Mouse (Mus musculus): Measurements from ENCODE around the gene Mthfd1. TPM values are rescaled to one million over a fixed set of nuclear protein-coding genes. Genes with fewer than 3 reads are reported as not detected.

Gene Mthfd1
- polyA plus RNA-seq, 1 experiment from 2014 or later: 41.3 TPM

DNA sequence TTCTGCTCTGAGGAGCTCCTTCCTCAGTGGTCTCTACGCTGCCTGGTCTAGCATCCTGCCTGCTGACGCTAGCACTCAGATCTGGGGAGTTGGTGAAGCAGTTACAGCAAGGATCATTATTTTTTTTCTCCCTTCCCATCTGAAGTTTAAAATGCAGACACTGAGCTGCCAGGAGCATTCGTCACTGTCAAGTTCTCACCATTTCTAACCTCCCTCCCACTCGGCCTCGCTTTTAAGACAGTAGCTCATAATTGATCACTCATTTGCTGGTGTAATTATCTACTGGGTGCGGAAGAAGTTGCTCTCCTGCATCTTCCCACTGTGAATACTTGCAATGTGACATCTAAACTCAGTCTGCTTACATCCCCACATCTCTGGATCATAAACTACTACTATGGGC is 30.3 kb downstream of the Mthfd1 start:
- Histone ChIP-seq H3K9ac (ENCODE audit: low read length) (no peak overlapping the region), H3K4me3 (ENCODE audit: low read depth, low read length) (no peak overlapping the region), H3K27me3 (replicated peaks; ENCODE audit: control insufficient read depth, insufficient read depth, low read length) (no peaks in the 10 kb centered on the region), H3K27ac (ENCODE audit: low read depth, low read length) (no peak overlapping the region), H3K4me2 (ENCODE audit: low read length) (no peak overlapping the region), H3K4me1 (ENCODE audit: control insufficient read depth, insufficient read depth, low read length) (peaks cover 14% of the 10 kb centered on the region), H3K9me3 (replicated peaks; ENCODE audit: control insufficient read depth, low read length) (no peaks in the 10 kb centered on the region), H3K36me3 (ENCODE audit: control insufficient read depth, insufficient read depth, low read length) (peaks cover 21% of the 10 kb centered on the region)
- ATAC-seq (no peak), DNase-seq (ENCODE audit: low spot score) (no peak)
- WGBS: 91% methylated on average over 6 of the region's 6 CpGs

DNA sequence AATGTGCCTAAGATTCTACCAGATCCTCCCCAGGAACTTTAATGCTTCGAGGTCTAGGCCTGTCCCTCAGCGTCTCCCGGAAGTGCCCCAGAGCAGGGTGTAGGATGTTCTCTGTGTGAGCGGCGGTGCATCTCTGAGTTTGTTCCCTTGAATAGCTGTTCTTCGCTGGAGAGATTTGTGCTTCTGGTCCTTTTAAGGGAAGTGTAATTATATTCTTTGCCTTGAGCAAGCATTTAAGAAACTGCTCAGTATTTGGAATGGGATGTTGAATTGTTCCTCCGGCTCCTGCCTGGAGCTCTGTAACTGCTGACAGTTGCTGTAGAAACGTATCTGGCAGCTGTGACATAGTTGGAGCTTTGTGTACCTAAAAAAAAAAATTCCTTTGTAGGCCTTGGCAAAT is 32.9 kb downstream of the Mthfd1 start:
- H3K27me3 ChIP-seq (replicated peaks; ENCODE audit: control insufficient read depth, insufficient read depth, low read length): no peaks in the 10 kb centered on the region
- DNase-seq (ENCODE audit: low spot score) (peak; percentile 80), ATAC-seq (peak; percentile 70)
- no peak overlapping the region for H3K4me3 ChIP-seq (ENCODE audit: low read depth, low read length)
- H3K36me3 ChIP-seq (ENCODE audit: control insufficient read depth, insufficient read depth, low read length): peaks cover 36% of the 10 kb centered on the region
- no peaks in the 10 kb centered on the region for H3K9me3 ChIP-seq (replicated peaks; ENCODE audit: control insufficient read depth, low read length)
- 13% methylated on average over 8 of the region's 8 CpGs for WGBS
- peaks cover 10% of the 10 kb centered on the region for H3K4me1 ChIP-seq (ENCODE audit: control insufficient read depth, insufficient read depth, low read length)
- H3K9ac ChIP-seq (ENCODE audit: low read length): 0 out of 2 replicates have a peak overlapping the region, but pooled peaks have one; percentile 10
- peak overlapping the region; percentile 77 for H3K27ac ChIP-seq (ENCODE audit: low read depth, low read length)
- no peak overlapping the region for H3K4me2 ChIP-seq (ENCODE audit: low read length)

DNA sequence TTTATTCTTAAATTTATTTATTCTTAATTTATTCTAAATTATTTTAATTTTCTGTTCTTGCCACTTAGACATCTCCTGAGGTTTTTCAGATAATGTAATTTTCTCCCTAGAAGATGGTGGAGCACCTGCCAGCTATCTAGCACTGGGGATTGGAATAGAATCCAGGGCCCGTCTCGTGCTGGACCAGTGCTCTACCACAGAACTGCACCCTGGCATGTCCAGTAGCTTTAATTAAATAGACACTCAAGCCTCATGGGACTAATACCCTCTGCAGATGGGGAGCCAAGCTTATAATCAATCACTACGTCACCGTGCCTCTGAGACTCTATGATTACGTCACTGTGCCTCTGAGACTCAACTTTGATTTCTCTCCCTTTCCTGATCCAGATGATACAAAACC is 33.4 kb downstream of the Mthfd1 start:
- no peak overlapping the region for H3K4me2 ChIP-seq (ENCODE audit: low read length)
- H3K9me3 ChIP-seq (replicated peaks; ENCODE audit: control insufficient read depth, low read length): no peaks in the 10 kb centered on the region
- peaks cover 34% of the 10 kb centered on the region for H3K36me3 ChIP-seq (ENCODE audit: control insufficient read depth, insufficient read depth, low read length)
- H3K27me3 ChIP-seq (replicated peaks; ENCODE audit: control insufficient read depth, insufficient read depth, low read length): no peaks in the 10 kb centered on the region
- no peak overlapping the region for H3K4me3 ChIP-seq (ENCODE audit: low read depth, low read length)
- DNase-seq (ENCODE audit: low spot score) (peak; percentile 44), ATAC-seq (peak; percentile 67)
- H3K27ac ChIP-seq (ENCODE audit: low read depth, low read length): peak overlapping the region; percentile 70
- WGBS: 40% methylated on average over 5 of the region's 5 CpGs
- H3K4me1 ChIP-seq (ENCODE audit: control insufficient read depth, insufficient read depth, low read length): peaks cover 10% of the 10 kb centered on the region
- H3K9ac ChIP-seq (ENCODE audit: low read length): no peak overlapping the region

DNA sequence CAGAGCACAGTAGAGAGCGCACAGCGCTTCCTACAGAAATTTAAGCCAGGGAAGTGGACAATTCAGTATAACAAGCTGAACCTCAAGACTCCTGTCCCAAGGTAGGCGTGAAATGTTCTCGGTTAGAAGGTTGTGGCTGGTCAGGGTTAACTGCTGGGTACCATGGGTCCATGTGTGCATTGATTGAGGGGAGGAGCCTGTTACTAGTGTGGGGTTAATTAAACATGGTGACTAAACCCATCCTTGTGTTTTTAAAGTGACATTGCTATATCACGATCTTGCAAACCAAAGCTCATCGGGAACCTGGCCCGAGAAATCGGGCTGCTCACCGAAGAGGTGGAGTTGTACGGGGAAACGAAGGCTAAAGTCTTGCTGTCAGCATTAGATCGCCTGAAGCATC is 34.3 kb downstream of the Mthfd1 start:
- H3K9ac ChIP-seq (ENCODE audit: low read length): no peak overlapping the region
- H3K36me3 ChIP-seq (ENCODE audit: control insufficient read depth, insufficient read depth, low read length): peaks cover 34% of the 10 kb centered on the region; the same call in 1 of the 2 replicates
- H3K27me3 ChIP-seq (replicated peaks; ENCODE audit: control insufficient read depth, insufficient read depth, low read length): no peaks in the 10 kb centered on the region
- H3K27ac ChIP-seq (ENCODE audit: low read depth, low read length): 0 out of 2 replicates have a peak overlapping the region, but pooled peaks have one; percentile 70
- no peak overlapping the region for H3K4me2 ChIP-seq (ENCODE audit: low read length)
- H3K9me3 ChIP-seq (replicated peaks; ENCODE audit: control insufficient read depth, low read length): no peaks in the 10 kb centered on the region
- H3K4me3 ChIP-seq (ENCODE audit: low read depth, low read length): no peak overlapping the region
- DNase-seq (ENCODE audit: low spot score): no peak
- WGBS: 95% methylated on average over 12 of the region's 12 CpGs
- no peak for ATAC-seq
- peaks cover 10% of the 10 kb centered on the region for H3K4me1 ChIP-seq (ENCODE audit: control insufficient read depth, insufficient read depth, low read length)

DNA sequence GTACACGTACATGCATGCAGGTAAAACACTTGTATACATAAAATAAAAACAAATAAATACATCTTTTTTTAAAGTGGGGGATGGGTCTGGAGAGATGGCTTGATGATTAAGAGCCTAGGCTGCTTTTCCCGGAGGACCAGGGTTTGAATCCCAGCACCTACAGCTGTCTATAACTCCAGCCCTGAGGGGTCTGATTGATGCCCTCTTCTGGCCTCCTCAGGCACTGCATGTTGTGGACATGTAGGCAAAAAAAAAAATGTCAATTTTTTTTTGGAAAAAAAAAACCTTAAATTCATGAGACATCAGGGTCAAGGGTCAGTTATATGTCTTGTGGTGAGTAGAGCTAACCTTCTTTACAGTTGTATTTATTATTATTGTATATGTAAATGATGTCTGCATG is 35.2 kb downstream of the Mthfd1 start:
- H3K27ac ChIP-seq (ENCODE audit: low read depth, low read length): no peak overlapping the region
- no peak overlapping the region for H3K4me2 ChIP-seq (ENCODE audit: low read length)
- H3K4me3 ChIP-seq (ENCODE audit: low read depth, low read length): no peak overlapping the region
- no peak overlapping the region for H3K9ac ChIP-seq (ENCODE audit: low read length)
- peaks cover 10% of the 10 kb centered on the region for H3K4me1 ChIP-seq (ENCODE audit: control insufficient read depth, insufficient read depth, low read length)
- H3K9me3 ChIP-seq (replicated peaks; ENCODE audit: control insufficient read depth, low read length): no peaks in the 10 kb centered on the region
- no peaks in the 10 kb centered on the region for H3K27me3 ChIP-seq (replicated peaks; ENCODE audit: control insufficient read depth, insufficient read depth, low read length)
- peaks cover 41% of the 10 kb centered on the region; the same call in 1 of the 2 replicates for H3K36me3 ChIP-seq (ENCODE audit: control insufficient read depth, insufficient read depth, low read length)
- 98% methylated on average over 2 of the region's 2 CpGs for WGBS
- no peak for ATAC-seq
- DNase-seq (ENCODE audit: low spot score): no peak

DNA sequence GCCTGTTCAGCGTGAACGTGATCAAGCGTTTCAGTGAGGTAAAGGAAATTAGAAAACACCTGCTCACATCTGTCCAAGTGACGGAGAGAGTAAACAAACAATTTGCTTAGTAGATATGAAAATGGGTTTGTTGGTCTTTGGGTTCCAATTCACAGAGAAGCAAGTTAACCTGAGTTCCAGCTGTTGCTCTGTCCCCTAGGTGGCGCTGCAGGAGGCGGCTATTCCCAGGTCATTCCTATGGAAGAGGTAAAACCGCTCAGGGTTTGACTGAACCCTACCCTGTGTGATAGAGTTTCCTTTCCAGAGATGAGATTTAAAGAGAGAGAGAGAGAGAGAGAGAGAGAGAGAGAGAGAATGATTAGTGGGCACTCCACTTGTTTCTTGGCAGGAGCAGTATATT is 38.1 kb downstream of the Mthfd1 start:
- no peak overlapping the region for H3K9ac ChIP-seq (ENCODE audit: low read length)
- no peaks in the 10 kb centered on the region for H3K27me3 ChIP-seq (replicated peaks; ENCODE audit: control insufficient read depth, insufficient read depth, low read length)
- peaks cover 3% of the 10 kb centered on the region; the same call in 1 of the 2 replicates for H3K4me1 ChIP-seq (ENCODE audit: control insufficient read depth, insufficient read depth, low read length)
- H3K9me3 ChIP-seq (replicated peaks; ENCODE audit: control insufficient read depth, low read length): no peaks in the 10 kb centered on the region
- no peak overlapping the region for H3K4me2 ChIP-seq (ENCODE audit: low read length)
- H3K36me3 ChIP-seq (ENCODE audit: control insufficient read depth, insufficient read depth, low read length): peaks cover 49% of the 10 kb centered on the region
- no peak for ATAC-seq
- WGBS: 60% methylated on average over 7 of the region's 7 CpGs
- no peak overlapping the region for H3K4me3 ChIP-seq (ENCODE audit: low read depth, low read length)
- DNase-seq (ENCODE audit: low spot score): peak; percentile 50
- H3K27ac ChIP-seq (ENCODE audit: low read depth, low read length): no peak overlapping the region

DNA sequence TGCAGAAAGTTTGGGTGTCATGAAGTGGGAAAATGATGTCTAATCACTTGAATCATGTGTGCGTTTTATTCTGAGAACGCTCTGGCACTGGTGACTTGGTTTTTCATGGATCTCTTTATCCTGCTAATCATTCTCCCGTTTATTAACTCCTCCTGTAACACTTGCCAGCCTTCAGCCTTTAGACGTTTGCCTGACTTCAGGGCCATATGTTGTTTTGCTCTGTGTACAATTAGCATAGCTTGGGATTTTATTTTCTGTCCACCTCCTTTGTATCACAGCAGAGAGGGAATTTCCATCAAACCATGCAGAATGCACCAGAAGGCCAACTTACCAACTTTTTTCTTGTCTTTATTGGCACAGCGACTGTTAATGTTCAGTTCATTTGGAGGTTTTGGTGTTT is 42.7 kb downstream of the Mthfd1 start:
- DNase-seq (ENCODE audit: low spot score): peak; percentile 62
- 62% methylated on average over 5 of the region's 5 CpGs for WGBS
- H3K9me3 ChIP-seq (replicated peaks; ENCODE audit: control insufficient read depth, low read length): no peaks in the 10 kb centered on the region
- peak; percentile 62 for ATAC-seq
- no peaks in the 10 kb centered on the region for H3K27me3 ChIP-seq (replicated peaks; ENCODE audit: control insufficient read depth, insufficient read depth, low read length)
- no peak overlapping the region for H3K4me3 ChIP-seq (ENCODE audit: low read depth, low read length)
- no peak overlapping the region for H3K4me2 ChIP-seq (ENCODE audit: low read length)
- no peaks in the 10 kb centered on the region for H3K4me1 ChIP-seq (ENCODE audit: control insufficient read depth, insufficient read depth, low read length)
- H3K9ac ChIP-seq (ENCODE audit: low read length): no peak overlapping the region
- H3K36me3 ChIP-seq (ENCODE audit: control insufficient read depth, insufficient read depth, low read length): peaks cover 43% of the 10 kb centered on the region
- H3K27ac ChIP-seq (ENCODE audit: low read depth, low read length): no peak overlapping the region

DNA sequence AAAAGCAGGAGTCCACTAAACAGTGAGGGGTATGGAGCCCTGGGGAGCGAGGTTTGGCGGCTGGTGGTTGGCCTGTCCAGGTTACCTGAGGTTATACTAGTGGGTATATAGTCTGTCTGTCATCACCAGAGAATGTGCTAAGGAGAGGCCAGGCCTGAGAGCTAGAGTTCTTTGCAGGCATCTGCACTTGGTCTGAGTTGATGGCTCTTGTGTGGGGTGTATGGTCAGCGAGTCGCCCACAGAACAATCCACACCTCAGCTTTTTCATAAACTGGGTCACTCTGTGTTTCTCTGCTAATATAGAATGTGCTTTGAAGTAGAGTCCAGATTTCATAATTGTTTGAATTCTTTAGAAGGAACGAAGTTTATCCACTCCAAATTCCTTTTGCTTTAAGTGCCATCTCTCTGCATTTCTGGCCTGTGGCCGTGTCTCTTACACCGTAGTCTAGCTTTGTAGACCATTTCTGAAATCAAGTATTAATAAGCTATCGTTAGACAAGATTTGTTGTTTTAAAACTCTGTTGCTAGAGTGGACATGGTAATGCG is 44.3 kb downstream of the Mthfd1 start:
- no peaks in the 10 kb centered on the region for H3K27me3 ChIP-seq (replicated peaks; ENCODE audit: control insufficient read depth, insufficient read depth, low read length)
- no peaks in the 10 kb centered on the region for H3K4me1 ChIP-seq (ENCODE audit: control insufficient read depth, insufficient read depth, low read length)
- DNase-seq (ENCODE audit: low spot score) (no peak), ATAC-seq (no peak)
- H3K4me2 ChIP-seq (ENCODE audit: low read length): no peak overlapping the region
- H3K9me3 ChIP-seq (replicated peaks; ENCODE audit: control insufficient read depth, low read length): no peaks in the 10 kb centered on the region
- no peak overlapping the region for H3K9ac ChIP-seq (ENCODE audit: low read length)
- H3K36me3 ChIP-seq (ENCODE audit: control insufficient read depth, insufficient read depth, low read length): peaks cover 45% of the 10 kb centered on the region
- 94% methylated on average over 9 of the region's 9 CpGs for WGBS
- no peak overlapping the region for H3K27ac ChIP-seq (ENCODE audit: low read depth, low read length)
- no peak overlapping the region for H3K4me3 ChIP-seq (ENCODE audit: low read depth, low read length)

DNA sequence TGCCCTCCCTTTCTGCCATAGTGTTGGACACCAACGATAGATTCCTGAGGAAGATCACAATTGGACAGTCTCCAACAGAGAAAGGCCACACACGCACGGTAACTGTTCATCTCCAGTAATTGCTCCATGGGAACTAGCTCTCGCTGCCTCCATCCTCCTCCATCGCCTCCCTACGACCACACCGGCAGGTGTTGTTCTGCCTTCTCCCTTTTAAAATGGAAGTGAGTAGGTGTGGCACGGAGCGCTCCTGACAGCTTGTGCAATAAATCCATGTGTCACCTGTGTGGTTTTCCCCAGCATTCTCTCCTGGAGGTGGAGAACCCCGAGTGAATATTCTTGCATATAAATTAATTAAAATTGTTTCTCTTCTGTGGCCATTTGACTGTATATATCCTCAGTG is 45.3 kb downstream of the Mthfd1 start:
- no peaks in the 10 kb centered on the region for H3K27me3 ChIP-seq (replicated peaks; ENCODE audit: control insufficient read depth, insufficient read depth, low read length)
- H3K9me3 ChIP-seq (replicated peaks; ENCODE audit: control insufficient read depth, low read length): no peaks in the 10 kb centered on the region
- H3K36me3 ChIP-seq (ENCODE audit: control insufficient read depth, insufficient read depth, low read length): peaks cover 37% of the 10 kb centered on the region
- no peak overlapping the region for H3K27ac ChIP-seq (ENCODE audit: low read depth, low read length)
- ATAC-seq: no peak
- H3K4me2 ChIP-seq (ENCODE audit: low read length): no peak overlapping the region
- no peaks in the 10 kb centered on the region for H3K4me1 ChIP-seq (ENCODE audit: control insufficient read depth, insufficient read depth, low read length)
- no peak overlapping the region for H3K4me3 ChIP-seq (ENCODE audit: low read depth, low read length)
- 90% methylated on average over 10 of the region's 10 CpGs for WGBS
- no peak overlapping the region for H3K9ac ChIP-seq (ENCODE audit: low read length)
- no peak for DNase-seq (ENCODE audit: low spot score)

Measured in forebrain, embryonic 14.5 days (tissue).